Mouse (Mus musculus): Measurements from ENCODE around the gene Lpcat2. TPM values are rescaled to one million over a fixed set of nuclear protein-coding genes. Genes with fewer than 3 reads are reported as not detected.

Gene Lpcat2
- polyA plus RNA-seq, 1 experiment from 2014 or later: 2.8 TPM

- Histone ChIP-seq H3K36me3 (peaks cover 56% of the 10 kb centered on the region), H3K4me3 (no peak overlapping the region), H3K9me3 (no peaks in the 10 kb centered on the region), H3K27me3 (ENCODE audit: insufficient read depth, poor library complexity, severe bottlenecking) (no peaks in the 10 kb centered on the region), H3K4me1 (no peaks in the 10 kb centered on the region), H3K27ac (no peak overlapping the region)
- DNase-seq (ENCODE audit: low spot score): no peak
- 93% methylated on average over 11 of the region's 11 CpGs for WGBS
Observed at GRCm38 (mm10) chr8:92835901-92836300, 19.2 kb upstream of the Lpcat2 start.

GRCm38 (mm10) chr8:92838616-92839015 lies 16.5 kb upstream of the Lpcat2 start:
- no peak for DNase-seq (ENCODE audit: low spot score)

GRCm38 (mm10) chr8:92839161-92839560 lies 16.0 kb upstream of the Lpcat2 start:
- no peaks in the 10 kb centered on the region for H3K4me1 ChIP-seq
- no peak for DNase-seq (ENCODE audit: low spot score)
- H3K27me3 ChIP-seq (ENCODE audit: insufficient read depth, poor library complexity, severe bottlenecking): no peaks in the 10 kb centered on the region
- no peak overlapping the region for H3K4me3 ChIP-seq
- no peaks in the 10 kb centered on the region for H3K9me3 ChIP-seq
- no peak overlapping the region for H3K27ac ChIP-seq
- peaks cover 51% of the 10 kb centered on the region for H3K36me3 ChIP-seq
- 87% methylated on average over 8 of the region's 8 CpGs for WGBS

More at GRCm38 (mm10) chr8:92838616-92839015, 16.5 kb upstream of the Lpcat2 start:
- 90% methylated on average over 3 of the region's 3 CpGs for WGBS
- H3K9me3 ChIP-seq: no peaks in the 10 kb centered on the region
- H3K36me3 ChIP-seq: peaks cover 46% of the 10 kb centered on the region
- H3K27me3 ChIP-seq (ENCODE audit: insufficient read depth, poor library complexity, severe bottlenecking): no peaks in the 10 kb centered on the region
- no peak overlapping the region for H3K4me3 ChIP-seq
- H3K27ac ChIP-seq: no peak overlapping the region
- no peaks in the 10 kb centered on the region for H3K4me1 ChIP-seq

GRCm38 (mm10) chr8:92839876-92840275 lies 15.3 kb upstream of the Lpcat2 start:
- no peak overlapping the region for H3K27ac ChIP-seq
- DNase-seq (ENCODE audit: low spot score): no peak
- H3K36me3 ChIP-seq: peaks cover 54% of the 10 kb centered on the region
- H3K4me3 ChIP-seq: no peak overlapping the region
- no peaks in the 10 kb centered on the region for H3K9me3 ChIP-seq
- H3K27me3 ChIP-seq (ENCODE audit: insufficient read depth, poor library complexity, severe bottlenecking): no peaks in the 10 kb centered on the region
- WGBS: 92% methylated on average over 7 of the region's 7 CpGs
- no peaks in the 10 kb centered on the region for H3K4me1 ChIP-seq

- no peaks in the 10 kb centered on the region for H3K9me3 ChIP-seq
- 0 out of 2 replicates have a peak overlapping the region, but pooled peaks have one; percentile 3 for H3K4me3 ChIP-seq
- H3K27me3 ChIP-seq (ENCODE audit: insufficient read depth, poor library complexity, severe bottlenecking): no peaks in the 10 kb centered on the region
- peaks cover 16% of the 10 kb centered on the region for H3K36me3 ChIP-seq
- peak; percentile 83 for DNase-seq (ENCODE audit: low spot score)
- 29% methylated on average over 3 of the region's 3 CpGs for WGBS
- peak overlapping the region; percentile 42; the same call in 1 of the 2 replicates for H3K27ac ChIP-seq
- peaks cover 25% of the 10 kb centered on the region for H3K4me1 ChIP-seq
Observed at GRCm38 (mm10) chr8:92846684-92847083, 8.5 kb upstream of the Lpcat2 start.

GRCm38 (mm10) chr8:92847299-92847698 lies 7.8 kb upstream of the Lpcat2 start:
- Histone ChIP-seq H3K4me1 (peaks cover 25% of the 10 kb centered on the region), H3K27me3 (ENCODE audit: insufficient read depth, poor library complexity, severe bottlenecking) (no peaks in the 10 kb centered on the region), H3K9me3 (no peaks in the 10 kb centered on the region), H3K36me3 (peaks cover 16% of the 10 kb centered on the region), H3K27ac (peak overlapping the region; percentile 42; the same call in 1 of the 2 replicates), H3K4me3 (0 out of 2 replicates have a peak overlapping the region, but pooled peaks have one; percentile 15)
- 32% methylated on average over 9 of the region's 9 CpGs for WGBS
- DNase-seq (ENCODE audit: low spot score): peak; percentile 84

- DNase-seq (ENCODE audit: low spot score): no peak
- Histone ChIP-seq H3K4me1 (peaks cover 25% of the 10 kb centered on the region), H3K9me3 (no peaks in the 10 kb centered on the region), H3K27ac (no peak overlapping the region), H3K27me3 (ENCODE audit: insufficient read depth, poor library complexity, severe bottlenecking) (peaks cover 7% of the 10 kb centered on the region; the same call in 1 of the 2 replicates), H3K4me3 (no peak overlapping the region), H3K36me3 (0 out of 2 replicates have a peak, but pooled peaks cover 2% of the 10 kb centered on the region)
- 73% methylated on average over 6 of the region's 6 CpGs for WGBS
Observed at GRCm38 (mm10) chr8:92849261-92849660, 5.9 kb upstream of the Lpcat2 start.

GRCm38 (mm10) chr8:92850239-92850638 lies 4.9 kb upstream of the Lpcat2 start:
- no peaks in the 10 kb centered on the region for H3K36me3 ChIP-seq
- peak; percentile 69 for DNase-seq (ENCODE audit: low spot score)
- H3K4me3 ChIP-seq: no peak overlapping the region
- peaks cover 13% of the 10 kb centered on the region; the same call in 1 of the 2 replicates for H3K27me3 ChIP-seq (ENCODE audit: insufficient read depth, poor library complexity, severe bottlenecking)
- peaks cover 29% of the 10 kb centered on the region for H3K4me1 ChIP-seq
- WGBS: 65% methylated on average over 4 of the region's 4 CpGs
- H3K27ac ChIP-seq: no peak overlapping the region
- H3K9me3 ChIP-seq: no peaks in the 10 kb centered on the region

GRCm38 (mm10) chr8:92851381-92851780 lies 3.8 kb upstream of the Lpcat2 start:
- H3K4me3 ChIP-seq: no peak overlapping the region
- 90% methylated on average over 3 of the region's 3 CpGs for WGBS
- no peaks in the 10 kb centered on the region for H3K9me3 ChIP-seq
- DNase-seq (ENCODE audit: low spot score): peak; percentile 65
- H3K4me1 ChIP-seq: peaks cover 27% of the 10 kb centered on the region
- peaks cover 24% of the 10 kb centered on the region; the same call in 1 of the 2 replicates for H3K27me3 ChIP-seq (ENCODE audit: insufficient read depth, poor library complexity, severe bottlenecking)
- no peak overlapping the region for H3K27ac ChIP-seq
- no peaks in the 10 kb centered on the region for H3K36me3 ChIP-seq

GRCm38 (mm10) chr8:92853188-92853983 lies 1.8 kb upstream of the Lpcat2 start:
- Histone ChIP-seq H3K27ac (no peak overlapping the region), H3K4me3 (no peak overlapping the region), H3K4me1 (peaks cover 10% of the 10 kb centered on the region), H3K27me3 (ENCODE audit: insufficient read depth, poor library complexity, severe bottlenecking) (peaks cover 24% of the 10 kb centered on the region; the same call in 1 of the 2 replicates), H3K36me3 (no peaks in the 10 kb centered on the region), H3K9me3 (no peaks in the 10 kb centered on the region)
- 66% methylated on average over 18 of the region's 18 CpGs for WGBS
- DNase-seq (ENCODE audit: low spot score): peak; percentile 61

GRCm38 (mm10) chr8:92854673-92855072 lies 466 bp upstream of the Lpcat2 start:
- Histone ChIP-seq H3K36me3 (no peaks in the 10 kb centered on the region), H3K27me3 (ENCODE audit: insufficient read depth, poor library complexity, severe bottlenecking) (peaks cover 24% of the 10 kb centered on the region; the same call in 1 of the 2 replicates), H3K4me3 (peak overlapping the region; percentile 79; the same call in 1 of the 2 replicates), H3K27ac (no peak overlapping the region), H3K4me1 (peaks cover 10% of the 10 kb centered on the region), H3K9me3 (no peaks in the 10 kb centered on the region)
- DNase-seq (ENCODE audit: low spot score): peak; percentile 52
- WGBS: 77% methylated on average over 3 of the region's 3 CpGs

GRCm38 (mm10) chr8:92856273-92856986 lies 1.3 kb downstream of the Lpcat2 start:
- peak overlapping the region; percentile 79; the same call in 1 of the 2 replicates for H3K4me3 ChIP-seq
- DNase-seq (ENCODE audit: low spot score): peak; percentile 46
- peaks cover 10% of the 10 kb centered on the region for H3K4me1 ChIP-seq
- H3K27me3 ChIP-seq (ENCODE audit: insufficient read depth, poor library complexity, severe bottlenecking): peaks cover 24% of the 10 kb centered on the region; the same call in 1 of the 2 replicates
- WGBS: 76% methylated on average over 7 of the region's 7 CpGs
- no peak overlapping the region for H3K27ac ChIP-seq
- H3K9me3 ChIP-seq: no peaks in the 10 kb centered on the region
- no peaks in the 10 kb centered on the region for H3K36me3 ChIP-seq

Data from heart, embryonic 10.5 days (tissue).